Mouse (Mus musculus) ES-Bruce4 (cell line): ENCODE results near the gene Arhgap24.

ENCODE experiments used
- CTCF ChIP-seq: IDR thresholded peaks from one replicate; pipeline ENCODE4 v1.8.1; 2011; ENCODE audit warnings: low read depth, low read length
- POLR2A ChIP-seq: IDR thresholded peaks from one replicate; pipeline ENCODE4 v1.8.1; 2011; ENCODE audit warnings: low read length; ENCODE audit not compliant: insufficient read depth

DNA sequence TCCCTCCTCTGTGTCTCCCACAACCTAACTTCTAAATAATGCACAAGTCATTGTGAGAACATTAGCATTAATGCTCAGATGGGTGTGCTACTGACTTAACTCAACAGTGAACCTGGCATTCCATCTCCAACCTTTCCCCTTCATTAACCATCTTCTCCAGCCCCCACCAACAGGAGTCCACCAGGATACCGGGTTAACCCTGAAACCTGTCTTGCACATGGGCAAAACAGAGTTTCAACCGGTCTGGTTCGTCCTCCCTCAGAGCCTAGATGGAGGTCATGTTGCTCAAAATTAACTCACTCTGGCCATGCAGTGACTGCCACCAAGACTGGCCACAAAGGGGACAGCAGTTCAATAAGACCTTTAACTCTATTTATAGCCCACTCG, 285.9 kb downstream of the Arhgap24 start:
- TF ChIP-seq POLR2A: no peak
- no peak for TF ChIP-seq CTCF
